Mouse (Mus musculus) ES-Bruce4 (cell line): ENCODE data around the gene Fam173b.

Experiments used
- CTCF ChIP-seq: IDR thresholded peaks from one replicate; pipeline ENCODE4 v1.8.1; 2011; ENCODE audit warnings: low read depth, low read length
- POLR2A ChIP-seq: IDR thresholded peaks from one replicate; pipeline ENCODE4 v1.8.1; 2011; ENCODE audit warnings: low read length; ENCODE audit not compliant: insufficient read depth

GRCm38 (mm10) chr15:31661802-31662201 is 60.1 kb downstream of the Fam173b start:
- no peak for TF ChIP-seq POLR2A
- no peak for TF ChIP-seq CTCF
